ENCODE assay signal across 22 mouse cellular contexts in the genomic region with DNA sequence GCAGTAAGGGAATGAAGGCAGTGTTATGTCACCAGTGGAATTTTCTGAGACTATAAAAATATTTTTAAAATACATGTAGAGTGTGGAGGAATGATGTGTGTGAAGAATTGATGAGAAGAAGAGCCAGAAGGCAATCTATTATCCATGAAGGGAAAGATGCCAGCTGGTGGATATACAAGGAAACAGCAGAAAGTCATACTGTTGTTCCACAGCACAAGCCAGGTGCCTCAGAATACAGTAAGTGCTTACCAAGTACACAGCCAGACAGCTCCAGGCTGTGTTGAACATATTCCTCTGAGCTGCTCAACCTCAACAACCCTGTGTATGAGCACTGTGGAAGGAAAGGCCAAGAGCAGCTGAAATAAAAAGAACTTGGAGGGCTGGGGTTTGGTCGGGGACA. TPM values are rescaled to one million over a fixed set of nuclear protein-coding genes. Genes with fewer than 3 reads are reported as not detected.
DNase-seq lines count a peak whose midpoint lies in the region; ATAC-seq and TF ChIP-seq lines count a peak whose summit lies in the region.
"Had no signal": no experiment of that assay in that cellular context is flagged by ENCODE, and none has a peak within 500 bp of the region (broad histone marks: within the 10 kb centered on the region; RNA-seq: fewer than 3 reads in every experiment).

No protein-coding gene starts in this region.

- H3K9ac ChIP-seq in hindbrain, postnatal 0 days (replicated peaks; ENCODE audit: low read length), result no peak overlapping the region
- H3K9ac ChIP-seq: embryonic facial prominence, embryonic 15.5 days; hindbrain, embryonic 13.5 days had no signal

- no peaks in the 10 kb centered on the region for H3K9me3 ChIP-seq in hindbrain, postnatal 0 days (ENCODE audit: low read length)
- H3K9me3 ChIP-seq in hindbrain, embryonic 10.5 days, result no peaks in the 10 kb centered on the region
- H3K9me3 ChIP-seq: embryonic facial prominence, embryonic 15.5 days; forebrain, embryonic 10.5 days; heart, embryonic 10.5 days; hindbrain, embryonic 13.5 days had no signal

- H3K4me2 ChIP-seq in hindbrain, postnatal 0 days (ENCODE audit: low read depth, low read length), result no peak overlapping the region
- H3K4me2 ChIP-seq: embryonic facial prominence, embryonic 15.5 days; hindbrain, embryonic 13.5 days had no signal

- H3K27me3 ChIP-seq in hindbrain, postnatal 0 days (ENCODE audit: insufficient read depth, low read length), result no peaks in the 10 kb centered on the region
- no peaks in the 10 kb centered on the region for H3K27me3 ChIP-seq in hindbrain, embryonic 10.5 days (ENCODE audit: insufficient read depth, poor library complexity, severe bottlenecking)
- H3K27me3 ChIP-seq: embryonic facial prominence, embryonic 15.5 days; hindbrain, embryonic 13.5 days had no signal

- WGBS in hindbrain, postnatal 0 days, result 90% methylated on average over 1 of the region's 1 CpGs
- 91% methylated on average over 1 of the region's 1 CpGs for WGBS in hindbrain, embryonic 10.5 days

- no peak for ATAC-seq in hindbrain, postnatal 0 days
- ATAC-seq: forebrain, embryonic 14.5 days had no signal

- no peaks in the 10 kb centered on the region for H3K4me1 ChIP-seq in hindbrain, postnatal 0 days (ENCODE audit: insufficient read depth, low read length)
- H3K4me1 ChIP-seq in hindbrain, embryonic 10.5 days (replicated peaks), result no peaks in the 10 kb centered on the region
- H3K4me1 ChIP-seq: embryonic facial prominence, embryonic 15.5 days; forebrain, embryonic 10.5 days; heart, embryonic 10.5 days; hindbrain, embryonic 13.5 days had no signal

- 0 out of 2 replicates have a peak, but pooled peaks have one; percentile 14 for TF ChIP-seq CTCF in hindbrain, postnatal 0 days (IDR thresholded peaks at IDR 0.05; ENCODE audit: low read depth)

- no peaks in the 10 kb centered on the region for H3K36me3 ChIP-seq in hindbrain, postnatal 0 days (ENCODE audit: insufficient read depth, low read length)
- no peaks in the 10 kb centered on the region for H3K36me3 ChIP-seq in hindbrain, embryonic 10.5 days
- H3K36me3 ChIP-seq: embryonic facial prominence, embryonic 15.5 days; forebrain, embryonic 10.5 days; heart, embryonic 10.5 days; hindbrain, embryonic 13.5 days had no signal

- H3K27ac ChIP-seq in hindbrain, postnatal 0 days, result no peak overlapping the region
- no peak overlapping the region for H3K27ac ChIP-seq in hindbrain, embryonic 10.5 days
- H3K27ac ChIP-seq: embryonic facial prominence, embryonic 15.5 days; forebrain, embryonic 10.5 days; heart, embryonic 10.5 days; hindbrain, embryonic 13.5 days had no signal

- no peak for DNase-seq in hindbrain, postnatal 0 days (ENCODE audit: low spot score)
- DNase-seq in hindbrain, embryonic 10.5 days (ENCODE audit: low spot score), result no peak
- DNase-seq in layer of hippocampus, adult 9-11 months, result peak; percentile 19
- no peak for DNase-seq in layer of hippocampus, adult 9-10 months (ENCODE audit: low spot score)
- DNase-seq in right cerebral cortex, postnatal 25 days, result peak; percentile 9
- DNase-seq in right cerebral cortex, adult 2 months (ENCODE audit: low spot score in 2 of 2), result no peak
- DNase-seq in cerebellum, adult 11-12 months, result no peak
- DNase-seq: adrenal gland, adult 2 months; adrenal gland, postnatal 25 days; cerebellum, adult 8-10 months; cerebellum, postnatal 14 days; embryo, embryonic 11 days; gastrocnemius, postnatal 10 days; heart, adult 18-20 months; heart, postnatal 10 days; heart, postnatal 4 days had no signal

- no peak overlapping the region for H3K4me3 ChIP-seq in hindbrain, postnatal 0 days (ENCODE audit: low read length)
- H3K4me3 ChIP-seq in hindbrain, embryonic 10.5 days, result no peak overlapping the region
- H3K4me3 ChIP-seq: embryonic facial prominence, embryonic 15.5 days; erythroblast, embryonic 14.5 days; forebrain, embryonic 10.5 days; heart, embryonic 10.5 days; hindbrain, embryonic 13.5 days had no signal

RNA-seq across cellular contexts. Expression of gene Acyp2, which starts 13.7 kb away (rescaled TPM):
- total RNA-seq in hindbrain, postnatal 0 days (2014; rRNA removed), result 11.8 and 12.9 TPM in 2 replicates
- 57.0 and 62.6 TPM in 2 replicates for polyA plus RNA-seq in hindbrain, postnatal 0 days (2015; fragmentation: Nextera tagmentation; extraction: Ambion mirVana)
- polyA plus RNA-seq in hindbrain, embryonic 10.5 days (2016; fragmentation: Nextera tagmentation; extraction: Ambion mirVana), result 6.8 and 9.1 TPM in 2 replicates

Comparison
In these comparisons a context has a peak if more than half of its experiments do, and no peak if none do; other contexts are left out.
1. DNase-seq: peak in layer of hippocampus, adult 9-11 months (single experiment) and right cerebral cortex, postnatal 25 days (single experiment); none in hindbrain, postnatal 0 days (single experiment), hindbrain, embryonic 10.5 days (single experiment), layer of hippocampus, adult 9-10 months (single experiment), right cerebral cortex, adult 2 months (0 of 2) and cerebellum, adult 11-12 months (single experiment).